Mouse (Mus musculus) thymus, adult 2 months (tissue): Measurements from ENCODE around the gene Lypd6b.

ENCODE experiments used
- CTCF ChIP-seq: fragments of 200-500 bp; IDR thresholded peaks from 2 replicates; pipeline ENCODE4 v1.5.1; 2012; ENCODE audit warnings: mild to moderate bottlenecking, control low read depth, low read length, moderate library complexity, borderline replicate concordance; ENCODE audit not compliant: control insufficient read depth, poor library complexity, insufficient read depth; ENCODE audit errors: extremely low read depth
- POLR2A ChIP-seq: fragments of 200-500 bp; IDR thresholded peaks from 2 replicates; pipeline ENCODE4 v1.6.1; 2012; ENCODE audit warnings: mild to moderate bottlenecking, low read length, control low read depth, moderate library complexity; ENCODE audit not compliant: control insufficient read depth, poor library complexity, insufficient read depth; ENCODE audit errors: extremely low read depth

GRCm38 (mm10) chr2:49942100-49942499 is 154.6 kb downstream of the Lypd6b start:
- no peak for TF ChIP-seq CTCF
- TF ChIP-seq POLR2A, result no peak
